Mouse (Mus musculus): ENCODE measurements around the gene Cfap157.

DNA sequence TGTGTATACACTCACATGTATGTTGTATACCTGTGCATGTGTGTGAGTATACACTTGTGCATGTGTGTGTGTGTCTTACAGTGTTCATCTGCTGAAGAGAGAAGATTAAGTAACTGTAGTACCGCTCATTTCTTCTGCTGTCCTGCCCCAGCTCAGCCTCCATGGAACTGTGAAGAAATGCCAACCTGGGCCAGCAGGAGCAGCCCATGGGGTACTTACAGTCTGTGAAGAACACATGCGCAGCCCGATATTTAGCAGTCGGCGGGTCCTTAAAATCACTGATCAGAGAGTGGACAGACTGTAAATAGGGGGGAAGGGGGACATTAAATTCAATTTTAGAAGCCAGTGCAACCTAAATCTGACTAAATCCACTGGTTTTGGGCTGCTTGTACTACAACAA is 34.0 kb upstream of the Cfap157 start:
- TF ChIP-seq CTCF (IDR thresholded peaks at IDR 0.05; ENCODE audit: low read depth, low read length) (no peak), POLR2A (IDR thresholded peaks at IDR 0.05; ENCODE audit: borderline replicate concordance, low read depth, low read length) (no peak)

All from bone marrow macrophage, adult 2 months (primary cell).